Mouse (Mus musculus): ENCODE results near the gene Sept9.

Sept9 gene

DNA sequence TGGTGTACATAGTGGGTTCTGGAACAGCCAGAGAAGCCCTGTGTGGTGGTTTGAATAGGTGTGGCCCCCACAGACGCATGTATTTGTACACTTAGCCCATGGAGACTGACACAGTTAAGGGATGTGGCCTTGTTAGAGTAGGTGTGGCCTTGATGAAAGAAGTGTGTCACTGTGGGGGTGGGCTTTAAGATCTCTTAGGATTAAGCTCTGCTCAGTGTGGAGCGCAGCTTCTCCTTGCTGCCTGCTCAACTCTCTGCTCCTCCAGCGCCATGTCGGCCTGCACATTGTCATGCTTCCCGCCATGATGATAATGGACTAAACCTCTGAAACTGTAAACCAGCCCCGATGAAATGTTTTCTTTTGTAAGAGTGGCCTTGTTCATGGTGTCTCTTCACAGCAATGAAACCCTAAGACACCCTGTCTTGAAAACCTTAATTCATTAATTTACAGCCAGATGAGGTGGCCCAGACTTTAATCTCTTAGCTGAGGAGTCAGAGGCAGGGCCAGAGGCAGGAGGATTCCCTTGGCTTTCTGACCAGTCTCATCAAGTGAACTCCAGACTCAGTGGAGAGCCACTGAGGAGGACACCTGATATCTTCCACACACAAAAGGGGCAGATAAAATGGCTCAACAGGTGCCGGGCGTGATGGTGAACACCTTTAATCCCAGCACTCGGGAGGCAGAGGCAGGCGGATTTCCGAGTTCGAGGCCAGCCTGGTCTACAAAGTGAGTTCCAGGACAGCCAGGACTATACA is 44.3 kb downstream of the Sept9 start:
- peak; percentile 13 to 46 for DNase-seq (ENCODE audit: inconsistent age in 2 of 2, low spot score in 1 of 2)

- DNase-seq (ENCODE audit: inconsistent age in 2 of 2, low spot score in 1 of 2), result peak in 1 of 2 experiments; percentile 51
Observed at GRCm38 (mm10) chr11:117245041-117245725, 45.7 kb downstream of the Sept9 start.

- DNase-seq (ENCODE audit: inconsistent age in 2 of 2, low spot score in 1 of 2), result no peak
Observed at GRCm38 (mm10) chr11:117245846-117246245, 46.4 kb downstream of the Sept9 start.

DNA sequence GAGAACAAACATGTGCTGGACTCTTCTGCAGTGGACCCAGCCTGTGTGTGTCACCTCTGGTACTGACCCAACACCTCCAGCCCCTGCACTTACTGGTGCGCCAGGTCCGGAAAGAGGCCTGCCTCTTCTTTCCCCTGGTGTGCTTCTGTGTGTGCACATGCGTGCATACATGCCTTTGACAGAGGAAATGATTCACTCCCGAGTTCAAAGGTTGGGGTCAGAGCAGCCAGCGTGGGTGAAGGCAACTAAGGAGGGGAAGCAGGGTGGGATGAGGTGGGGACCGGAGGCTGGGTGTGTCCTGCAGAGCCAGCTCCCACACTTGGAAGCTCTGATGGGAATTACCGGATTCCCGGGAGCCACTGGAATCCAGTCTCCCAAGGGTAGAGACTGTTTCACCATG is 46.8 kb downstream of the Sept9 start:
- DNase-seq (ENCODE audit: inconsistent age in 2 of 2, low spot score in 1 of 2), result peak; percentile 45 to 72

DNA sequence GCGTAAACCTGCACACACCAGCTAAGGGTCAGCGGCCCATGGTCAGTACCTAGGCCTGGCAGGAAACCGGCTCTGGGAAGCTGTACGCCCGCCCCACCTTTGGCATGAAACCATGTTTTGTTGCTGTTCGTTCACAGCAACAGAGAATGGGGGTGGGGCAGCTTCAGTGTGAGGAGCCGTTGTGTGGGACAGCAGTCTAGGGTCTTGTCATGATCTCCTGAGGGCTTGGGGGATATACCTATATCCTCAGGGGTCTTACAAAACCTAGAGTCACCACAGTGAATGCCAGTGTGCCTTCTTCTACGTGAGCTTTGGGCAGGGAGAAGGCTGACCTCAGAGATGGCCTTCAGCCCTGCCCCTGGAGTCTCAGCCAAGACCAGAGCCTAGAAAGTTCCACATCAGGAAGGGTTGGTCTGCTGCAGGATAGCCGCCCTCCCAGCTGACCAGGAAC is 47.5 kb downstream of the Sept9 start:
- peak; percentile 65 to 88 for DNase-seq (ENCODE audit: inconsistent age in 2 of 2, low spot score in 1 of 2)

- no peak for DNase-seq (ENCODE audit: inconsistent age in 2 of 2, low spot score in 1 of 2)
Observed at GRCm38 (mm10) chr11:117247541-117247940, 48.1 kb downstream of the Sept9 start.

DNA sequence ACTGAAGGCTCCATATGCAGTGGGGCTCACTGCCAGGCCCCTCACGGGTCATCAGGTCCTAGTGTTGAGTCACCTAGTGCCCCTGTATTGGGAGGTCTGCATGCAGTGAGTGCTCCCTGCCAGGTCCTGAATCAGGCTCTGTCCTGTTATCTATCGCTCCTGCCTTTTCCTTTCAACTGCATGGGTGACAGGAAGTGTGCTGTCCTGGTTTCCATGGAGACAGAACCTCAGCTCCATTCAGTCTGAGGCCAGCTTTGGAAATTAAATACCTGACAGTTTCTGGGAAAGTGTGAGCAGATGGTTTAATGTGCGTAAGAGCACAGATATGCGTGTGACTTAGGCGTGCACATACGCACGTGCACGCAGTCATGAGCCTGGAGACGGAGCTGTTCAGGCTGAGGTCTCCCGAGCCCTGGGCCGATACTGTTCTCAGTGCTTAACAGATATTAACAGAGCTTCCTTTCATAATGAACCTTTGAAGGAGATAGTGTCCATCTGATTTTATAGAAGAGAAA is 49.3 kb downstream of the Sept9 start:
- peak in 1 of 2 experiments; percentile 24 for DNase-seq (ENCODE audit: inconsistent age in 2 of 2, low spot score in 1 of 2)

GRCm38 (mm10) chr11:117249282-117249984 is 50.0 kb downstream of the Sept9 start:
- no peak for DNase-seq (ENCODE audit: inconsistent age in 2 of 2, low spot score in 1 of 2)

GRCm38 (mm10) chr11:117249985-117250928 is 50.8 kb downstream of the Sept9 start:
- DNase-seq (ENCODE audit: inconsistent age in 2 of 2, low spot score in 1 of 2), result no peak

GRCm38 (mm10) chr11:117251755-117252154 is 52.3 kb downstream of the Sept9 start:
- DNase-seq (ENCODE audit: inconsistent age in 2 of 2, low spot score in 1 of 2), result peak in 1 of 2 experiments; percentile 81

GRCm38 (mm10) chr11:117252846-117253245 is 53.4 kb downstream of the Sept9 start:
- DNase-seq (ENCODE audit: inconsistent age in 2 of 2, low spot score in 1 of 2), result no peak

DNA sequence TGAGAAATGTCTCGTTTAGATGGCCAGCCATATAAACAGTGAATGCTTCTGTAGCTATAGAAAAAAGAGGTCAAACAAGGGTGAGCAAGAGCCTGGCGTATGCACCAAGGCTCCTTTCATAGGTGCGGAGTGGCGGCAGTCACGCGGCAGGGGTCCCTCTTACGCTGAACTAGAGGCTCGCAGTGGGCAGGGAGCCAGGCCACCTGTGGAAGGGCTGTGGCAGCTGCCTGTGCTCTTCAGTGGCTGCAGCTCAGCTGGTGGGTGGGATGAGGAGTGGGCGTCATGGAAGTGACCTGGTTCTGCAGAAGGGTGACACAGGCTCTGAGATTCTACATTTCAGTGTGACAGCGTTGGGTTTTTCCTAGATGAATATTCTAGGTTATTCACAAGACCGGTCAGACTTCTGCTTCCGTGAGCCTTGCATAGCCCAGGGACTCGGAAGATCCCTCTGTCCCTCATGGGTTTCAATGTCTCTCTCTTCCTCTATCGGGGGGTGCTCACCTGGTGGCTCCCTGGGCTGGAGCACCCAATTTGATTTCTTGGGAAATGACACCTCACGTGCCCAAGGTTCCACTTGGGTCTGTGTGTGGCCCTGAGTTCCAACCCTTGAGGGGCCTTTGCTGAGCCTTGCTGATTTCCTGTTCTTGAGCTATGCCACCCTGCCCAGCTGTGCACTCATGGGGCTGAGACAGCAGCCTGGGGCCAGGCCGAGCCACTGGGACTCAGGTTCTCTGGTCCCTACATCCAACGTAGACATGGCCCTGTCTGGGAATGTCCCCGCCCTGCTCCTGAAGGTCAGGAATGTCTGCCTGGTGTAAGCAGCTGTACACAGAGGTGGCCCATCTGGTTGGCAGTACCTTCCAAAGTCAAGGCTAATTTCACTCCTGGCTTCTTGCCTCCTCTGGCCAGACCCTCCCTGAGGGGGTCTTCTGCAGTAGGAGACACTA is 55.0 kb downstream of the Sept9 start:
- peak in 1 of 2 experiments; percentile 69 for DNase-seq (ENCODE audit: inconsistent age in 2 of 2, low spot score in 1 of 2)

- no peak for DNase-seq (ENCODE audit: inconsistent age in 2 of 2, low spot score in 1 of 2)
Observed at GRCm38 (mm10) chr11:117255108-117255489, 55.6 kb downstream of the Sept9 start.

GRCm38 (mm10) chr11:117256088-117256487 is 56.6 kb downstream of the Sept9 start:
- peak; percentile 94 to 96 for DNase-seq (ENCODE audit: inconsistent age in 2 of 2, low spot score in 1 of 2)

- DNase-seq (ENCODE audit: inconsistent age in 2 of 2, low spot score in 1 of 2), result no peak
Observed at GRCm38 (mm10) chr11:117256840-117257239, 57.4 kb downstream of the Sept9 start.

DNA sequence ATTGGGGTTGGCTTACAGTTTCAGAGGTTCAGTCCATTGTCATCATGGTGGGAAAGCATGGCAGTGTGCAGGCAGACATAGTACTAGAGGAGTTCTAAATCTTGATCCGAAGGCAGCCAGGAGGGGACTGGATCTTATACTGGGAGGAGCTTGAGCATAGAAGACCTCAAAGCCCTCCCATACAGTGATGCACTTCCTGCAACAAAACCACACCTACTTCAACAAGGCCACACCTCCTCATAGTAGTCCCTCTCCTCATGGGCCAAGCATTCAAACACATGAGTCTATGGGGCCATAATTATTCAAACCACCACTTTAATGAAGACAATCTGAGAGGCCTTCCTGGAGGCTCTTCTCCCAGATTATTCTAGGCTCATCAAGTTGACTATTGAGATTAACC is 57.8 kb downstream of the Sept9 start:
- no peak for DNase-seq (ENCODE audit: inconsistent age in 2 of 2, low spot score in 1 of 2)

DNA sequence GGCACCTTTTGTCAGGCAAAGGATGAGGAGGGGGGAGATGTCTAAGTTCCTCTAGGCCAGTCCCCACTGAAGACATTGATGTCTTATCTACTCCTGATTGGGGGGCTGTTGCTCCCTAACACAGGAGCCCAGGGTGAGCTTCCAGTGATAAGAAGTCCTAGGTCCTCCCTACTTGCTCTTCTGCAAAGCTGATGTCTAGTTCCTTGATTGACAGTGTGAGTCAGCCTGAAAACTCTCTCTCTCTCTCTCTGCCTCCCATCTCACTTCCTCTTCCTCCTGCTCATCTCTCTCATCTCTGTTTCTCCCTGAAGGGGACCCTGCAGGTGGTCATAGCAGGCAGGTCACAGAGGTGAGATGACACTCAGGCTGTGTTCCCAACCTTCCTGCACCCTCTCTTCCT is 58.4 kb downstream of the Sept9 start:
- peak in 1 of 2 experiments; percentile 69 for DNase-seq (ENCODE audit: inconsistent age in 2 of 2, low spot score in 1 of 2)

DNA sequence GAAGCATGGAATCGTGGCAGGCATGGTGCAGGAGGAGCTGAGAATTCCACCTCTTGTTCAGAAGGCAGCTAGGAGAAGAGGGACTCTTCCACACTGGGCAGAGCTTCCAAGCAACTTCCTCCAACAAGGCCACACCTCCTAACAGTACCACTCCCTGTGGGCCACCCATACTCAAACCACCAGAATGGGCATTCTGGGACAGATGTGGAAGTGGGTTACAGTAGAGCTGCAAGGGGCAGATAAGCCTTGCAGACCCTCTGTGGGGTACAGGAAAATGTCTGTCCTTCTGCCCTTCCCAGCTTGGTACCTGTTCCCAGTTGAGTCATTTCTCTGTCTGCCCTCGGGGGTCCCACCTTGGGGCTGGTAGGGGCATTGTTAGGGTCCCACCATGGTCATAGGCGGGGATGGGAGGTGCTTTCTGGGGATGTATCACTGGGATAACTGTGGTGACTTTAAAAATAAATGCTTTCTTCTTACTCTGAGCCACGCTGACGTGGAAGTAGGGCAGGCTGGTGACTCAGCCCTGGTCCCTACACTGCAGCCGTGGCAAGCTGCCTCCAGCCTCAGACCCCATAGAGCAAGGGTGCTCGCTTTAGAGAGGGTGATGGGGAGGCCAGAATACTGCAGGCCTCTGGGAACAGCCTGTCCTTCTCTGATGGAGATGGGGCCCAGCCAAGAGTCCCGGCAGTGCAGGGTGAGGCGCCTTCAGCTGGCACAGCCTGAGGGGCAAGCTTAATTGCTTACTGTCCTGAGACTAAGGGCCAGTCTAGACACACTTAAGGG is 59.9 kb downstream of the Sept9 start:
- peak; percentile 86 to 87 for DNase-seq (ENCODE audit: inconsistent age in 2 of 2, low spot score in 1 of 2)
